Mouse (Mus musculus) spleen, adult 2 months (tissue): ENCODE results near the gene Fosl1. TPM values are rescaled to one million over a fixed set of nuclear protein-coding genes. Genes with fewer than 3 reads are reported as not detected.

Experiments
- DNase-seq, 2 experiments: peaks; one replicate each; pipeline versions ENCODE4 v3.0.0 to v3.0.0-alpha.2; 2012 to 2021; ENCODE audit warnings: low spot score in 2 of 2, low read depth in 1 of 2
- H3K27ac ChIP-seq: fragments of 200-500 bp; 2 replicates; pipeline ENCODE4 v1.5.1; 2012; ENCODE audit warnings: low read length, inconsistent platforms; ENCODE audit not compliant: insufficient read depth
- H3K27me3 ChIP-seq: fragments of 200-500 bp; 2 replicates; pipeline ENCODE4 v1.6.1; 2012; ENCODE audit warnings: mild to moderate bottlenecking, moderate library complexity, low read length, inconsistent platforms; ENCODE audit not compliant: control insufficient read depth, insufficient read depth
- H3K36me3 ChIP-seq: fragments of 200-500 bp; 2 replicates; pipeline ENCODE4 v1.6.1; 2012; ENCODE audit warnings: mild to moderate bottlenecking, low read length, inconsistent platforms; ENCODE audit not compliant: control insufficient read depth, insufficient read depth
- H3K4me1 ChIP-seq: fragments of 200-500 bp; 2 replicates; pipeline ENCODE4 v1.6.1; 2011; ENCODE audit warnings: inconsistent platforms; ENCODE audit not compliant: control insufficient read depth, insufficient read depth, insufficient read length
- H3K4me3 ChIP-seq: fragments of 200-500 bp; 2 replicates; pipeline ENCODE4 v1.5.1; 2011; ENCODE audit warnings: mild to moderate bottlenecking, inconsistent platforms; ENCODE audit not compliant: insufficient read depth, insufficient read length; ENCODE audit errors: extremely low read depth
- CTCF ChIP-seq: fragments of 200-500 bp; IDR thresholded peaks from 2 replicates; pipeline ENCODE4 v1.5.1; 2011; ENCODE audit warnings: mild to moderate bottlenecking, inconsistent platforms; ENCODE audit not compliant: insufficient read depth, insufficient read length, insufficient replicate concordance; ENCODE audit errors: extremely low read depth
- POLR2A ChIP-seq: fragments of 200-500 bp; IDR thresholded peaks from 2 replicates; pipeline ENCODE4 v1.6.1; 2011; ENCODE audit warnings: low read depth, low read length, inconsistent platforms
- WGBS: fragments of 180-500 bp; shearing (Covaris S2); methylation state at CpG from one replicate; pipeline ENCODE4 v1.1.7; 2018; 5-methylcytosine and 5-hydroxymethylcytosine counted together
- polyA plus RNA-seq: library from polyadenylated mRNA; depleted of rRNA; stranded (reverse); fragments of >200 nt; gene quantifications from 2 replicates; pipeline ENCODE4 v1.2.3, GENCODE M21; 2012

The Fosl1 gene
- polyA plus RNA-seq, 1 experiment: 0.04 TPM

DNA sequence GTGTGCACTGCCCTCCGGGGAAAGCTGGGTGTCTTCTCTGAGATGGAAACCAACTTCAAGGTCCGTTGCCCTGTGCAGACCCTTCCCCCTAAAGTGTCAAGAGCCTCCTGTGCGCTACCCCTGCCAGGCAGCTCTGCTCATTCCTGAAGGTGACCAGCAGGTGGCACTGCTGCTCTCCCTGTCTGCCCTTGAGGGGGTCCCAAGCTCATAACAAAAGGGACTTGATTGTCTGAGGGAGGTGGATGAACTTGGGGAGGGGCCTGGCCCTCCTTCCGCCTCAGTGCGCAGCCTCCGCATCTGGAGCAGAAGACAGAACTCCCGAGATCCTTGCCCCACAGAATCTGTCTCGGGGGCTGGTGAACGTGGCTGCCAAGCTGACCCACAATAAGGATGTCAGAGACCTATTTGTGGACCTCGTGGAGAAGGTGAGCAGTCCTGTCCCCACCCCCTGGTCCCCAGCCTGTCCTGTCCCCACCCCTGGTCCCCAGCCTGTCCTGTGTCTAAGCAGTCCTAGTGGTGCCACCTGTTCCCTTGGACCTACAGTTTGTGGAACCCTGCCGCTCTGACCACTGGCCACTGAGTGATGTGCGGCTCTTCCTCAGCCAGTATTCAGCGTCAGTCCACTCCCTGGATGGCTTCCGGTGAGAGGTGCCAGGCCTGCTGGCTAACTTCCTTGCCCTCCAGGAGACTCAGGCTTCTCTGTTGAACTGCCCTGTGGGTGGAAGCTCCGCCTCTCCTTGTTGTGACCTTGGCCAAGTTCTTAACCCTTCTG is 16.6 kb downstream of the Fosl1 start:
- WGBS: 67% methylated on average over 15 of the region's 15 CpGs
- H3K27me3 ChIP-seq: no peaks in the 10 kb centered on the region
- H3K4me3 ChIP-seq: no peak overlapping the region
- peaks cover 3% of the 10 kb centered on the region; the same call in 1 of the 2 replicates for H3K4me1 ChIP-seq
- peaks cover 16% of the 10 kb centered on the region for H3K36me3 ChIP-seq
- TF ChIP-seq CTCF: peak; percentile 90; the same call in 1 of the 2 replicates
- no peak for TF ChIP-seq POLR2A
- no peak overlapping the region for H3K27ac ChIP-seq
- peak in 1 of 2 experiments; percentile 41 for DNase-seq

DNA sequence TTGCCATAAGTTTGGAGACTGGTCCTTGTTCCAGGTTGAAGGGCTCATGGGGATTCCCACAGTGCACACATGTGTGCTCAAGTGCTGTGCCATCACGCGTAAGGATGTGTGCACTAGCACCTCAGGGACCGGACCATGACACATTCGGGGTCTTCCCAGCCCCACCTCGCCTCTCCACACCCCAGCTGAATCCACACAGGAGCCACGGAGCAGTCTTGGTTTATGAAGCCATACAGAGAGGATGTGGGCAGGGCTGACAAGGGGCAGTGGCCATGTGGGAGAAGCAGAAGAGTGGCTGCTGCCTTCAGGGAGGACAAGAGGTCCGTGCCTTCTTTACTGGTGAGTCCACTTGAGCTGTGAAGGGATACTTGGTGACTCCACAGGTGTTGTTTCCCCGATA is 17.7 kb downstream of the Fosl1 start:
- no peak overlapping the region for H3K27ac ChIP-seq
- no peak for DNase-seq
- no peak overlapping the region for H3K4me3 ChIP-seq
- H3K4me1 ChIP-seq: peaks cover 3% of the 10 kb centered on the region; the same call in 1 of the 2 replicates
- WGBS: 91% methylated on average over 8 of the region's 8 CpGs
- no peaks in the 10 kb centered on the region for H3K27me3 ChIP-seq
- peaks cover 16% of the 10 kb centered on the region for H3K36me3 ChIP-seq
- TF ChIP-seq POLR2A (no peak), CTCF (no peak)

DNA sequence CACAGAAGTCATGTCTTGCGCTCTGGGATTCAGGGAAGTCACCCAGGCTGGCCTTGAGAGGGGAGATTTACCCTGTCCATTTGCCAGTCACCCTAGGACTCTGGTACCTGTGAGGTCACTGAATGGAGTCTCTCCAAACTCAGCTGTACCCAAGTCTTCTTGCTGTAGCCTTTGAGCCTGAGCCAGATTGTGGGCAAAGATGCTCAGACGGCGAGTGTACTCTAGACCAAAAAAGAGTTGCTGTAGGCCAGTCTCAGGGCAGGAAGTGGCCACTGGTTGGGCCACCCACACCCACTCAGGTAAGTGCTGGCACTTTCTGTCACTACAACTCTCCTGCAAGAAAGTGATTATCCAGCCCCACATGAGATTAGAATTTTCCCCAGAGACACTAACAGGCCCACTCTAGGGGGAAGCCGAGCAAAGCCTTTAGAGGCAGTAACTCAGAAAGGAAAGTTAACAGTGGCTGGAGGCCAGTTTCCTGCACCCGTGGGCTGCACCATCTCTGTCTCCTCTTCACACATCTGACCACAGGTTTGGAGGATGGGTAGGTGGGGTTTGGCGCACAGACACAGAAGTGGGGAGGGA is 19.7 kb downstream of the Fosl1 start:
- WGBS: 58% methylated on average over 6 of the region's 6 CpGs
- TF ChIP-seq POLR2A (no peak), CTCF (no peak)
- peaks cover 16% of the 10 kb centered on the region for H3K36me3 ChIP-seq
- H3K4me3 ChIP-seq: 0 out of 2 replicates have a peak overlapping the region, but pooled peaks have one; percentile 19
- no peak for DNase-seq
- no peaks in the 10 kb centered on the region for H3K27me3 ChIP-seq
- peak overlapping the region; percentile 46 for H3K27ac ChIP-seq
- H3K4me1 ChIP-seq: peaks cover 3% of the 10 kb centered on the region; the same call in 1 of the 2 replicates

DNA sequence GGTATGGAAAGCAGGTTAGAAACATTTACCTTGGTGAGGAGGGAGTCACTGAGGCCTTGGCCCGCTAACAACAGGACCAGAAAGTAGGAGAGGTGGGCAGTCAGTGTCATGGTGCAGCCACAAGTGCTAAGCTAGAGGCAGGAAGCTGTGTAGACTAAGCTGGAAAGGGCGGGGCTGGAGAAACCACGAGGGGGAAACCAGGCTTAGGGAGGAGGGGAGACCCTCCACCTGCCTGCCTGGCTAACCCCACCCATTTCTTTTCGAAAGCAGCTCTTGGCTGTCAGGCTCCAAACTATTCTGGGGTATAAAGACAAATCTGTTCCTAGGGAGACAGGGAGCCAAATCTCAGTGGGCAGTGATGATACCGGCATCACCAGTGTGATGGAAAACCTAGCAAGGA is 21.0 kb downstream of the Fosl1 start, which contains the start of gene Ctsw:
Gene Ctsw, minus strand, starts transcription at position 134 of the 400 bp plus-strand sequence.
- Histone ChIP-seq H3K4me3 (peak within 1 kb of the TSS; percentile 19; the same call in 1 of the 2 replicates), H3K27me3 (no peaks in the 10 kb centered on the region; the same call in 1 of the 2 replicates), H3K4me1 (peaks cover 3% of the 10 kb centered on the region; the same call in 1 of the 2 replicates), H3K27ac (peak within 1 kb of the TSS; percentile 45), H3K36me3 (peaks cover 10% of the 10 kb centered on the region)
- WGBS: 18% methylated on average over 5 of the region's 5 CpGs
- peak; percentile 18; the same call in 1 of the 2 replicates for TF ChIP-seq POLR2A
- TF ChIP-seq CTCF: no peak
- peak in 1 of 2 experiments; percentile 33 for DNase-seq

DNA sequence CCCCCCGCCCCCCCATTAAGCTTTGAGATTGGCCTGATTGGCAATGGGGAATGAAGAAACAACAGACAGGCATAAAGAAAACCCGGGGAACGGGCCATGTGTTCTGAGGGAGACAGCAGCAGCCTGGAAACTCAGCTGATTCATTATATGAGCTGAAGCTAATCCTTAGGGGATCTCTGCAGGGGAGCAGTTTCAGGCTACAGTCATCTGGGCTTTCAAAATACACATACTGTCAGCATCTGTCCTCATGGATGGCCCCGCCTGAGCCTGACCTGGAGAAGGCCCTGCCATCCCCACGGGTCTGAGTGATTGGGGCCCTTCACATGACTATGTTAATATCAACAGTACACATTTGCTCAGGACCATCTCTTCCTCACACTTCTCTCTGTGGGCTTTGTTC is 24.5 kb downstream of the Fosl1 start:
- 74% methylated on average over 5 of the region's 5 CpGs for WGBS
- TF ChIP-seq POLR2A (no peak), CTCF (no peak)
- H3K36me3 ChIP-seq: no peaks in the 10 kb centered on the region
- H3K4me3 ChIP-seq: no peak overlapping the region
- peaks cover 5% of the 10 kb centered on the region for H3K4me1 ChIP-seq
- H3K27me3 ChIP-seq: peaks cover 13% of the 10 kb centered on the region
- no peak overlapping the region for H3K27ac ChIP-seq
- DNase-seq: no peak

DNA sequence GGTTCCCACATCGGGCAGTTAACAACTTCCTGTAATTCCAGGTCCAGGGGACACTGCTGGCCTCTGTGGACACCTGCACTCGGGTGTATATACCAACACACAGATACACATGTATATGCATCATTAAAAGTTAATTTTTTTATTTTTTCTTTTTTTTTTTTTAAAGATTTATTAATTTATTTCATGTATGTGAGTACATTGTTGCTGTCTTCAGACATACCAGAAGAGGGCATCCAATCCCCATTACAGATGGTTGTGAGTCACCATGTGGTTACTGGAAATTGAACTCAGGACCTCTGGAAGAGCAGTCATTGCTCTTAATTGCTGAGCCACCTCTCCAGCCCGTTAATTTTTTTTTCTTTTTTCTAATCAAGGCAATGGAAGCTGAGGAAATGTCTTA is 25.5 kb downstream of the Fosl1 start:
- no peak for TF ChIP-seq POLR2A
- no peak for TF ChIP-seq CTCF
- Histone ChIP-seq H3K36me3 (no peaks in the 10 kb centered on the region), H3K4me3 (no peak overlapping the region), H3K27me3 (peaks cover 13% of the 10 kb centered on the region), H3K4me1 (peaks cover 5% of the 10 kb centered on the region), H3K27ac (no peak overlapping the region)
- DNase-seq: no peak
- WGBS: 75% methylated on average over 3 of the region's 3 CpGs
